ENCODE assay signal across 8 mouse cellular contexts in the genomic region with DNA sequence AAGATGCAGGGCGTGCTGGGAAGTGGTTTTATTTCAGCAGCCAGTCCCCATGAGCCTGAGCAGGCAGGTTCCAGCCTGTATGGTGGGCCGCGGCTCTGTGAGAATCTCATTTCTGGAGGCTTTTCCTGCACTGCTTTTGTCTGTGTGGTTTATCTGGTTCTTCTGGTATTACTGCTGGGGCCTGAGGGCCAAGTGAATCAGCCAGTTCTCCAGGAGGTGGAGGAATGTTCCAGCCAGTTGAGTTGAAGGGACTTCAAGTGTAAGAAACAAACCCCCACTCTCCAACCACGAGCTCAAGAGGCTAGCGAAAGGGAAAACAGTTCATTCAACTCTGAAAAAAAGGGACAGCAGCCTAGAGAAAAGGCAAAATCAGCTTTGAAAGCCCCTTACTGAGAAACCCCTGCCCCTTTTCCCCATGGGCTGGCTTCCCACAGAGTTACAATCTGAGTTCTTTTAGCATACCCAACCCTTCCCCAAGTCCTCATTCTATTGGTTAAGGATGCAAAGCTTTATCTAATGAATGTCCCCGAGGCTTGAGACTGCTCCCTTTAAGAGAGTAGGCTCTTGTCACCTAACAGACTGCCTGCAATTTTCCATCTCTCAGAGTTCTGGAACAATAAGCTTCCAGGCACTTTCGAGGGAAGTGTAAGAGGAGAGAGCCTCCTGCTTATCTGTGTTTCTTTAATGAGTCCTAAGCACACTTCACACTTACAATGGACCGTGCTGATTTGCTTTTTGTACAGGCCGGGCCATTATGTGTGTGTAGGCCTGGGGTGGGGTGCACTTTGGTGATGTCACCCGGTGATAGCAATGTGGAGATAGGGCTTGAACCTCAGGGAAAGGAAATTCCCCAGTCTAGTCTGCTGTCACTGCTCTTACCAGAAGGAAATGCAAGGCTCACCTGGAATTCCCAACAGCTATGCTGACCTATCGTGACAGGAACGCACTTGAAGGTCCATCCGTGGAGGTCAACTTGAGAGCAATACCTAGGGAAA. TPM values are rescaled to one million over a fixed set of nuclear protein-coding genes. Genes with fewer than 3 reads are reported as not detected.
DNase-seq lines count a peak whose midpoint lies in the region; ATAC-seq lines count a peak whose summit lies in the region.

No protein-coding gene starts in this region.

- H3K27ac ChIP-seq in liver, embryonic 11.5 days (ENCODE audit: low read depth, low read length), result no peak overlapping the region
- no peak overlapping the region for H3K27ac ChIP-seq in liver, embryonic 12.5 days
- H3K27ac ChIP-seq in neural tube, embryonic 11.5 days (ENCODE audit: low read depth, low read length), result 0 out of 2 replicates have a peak overlapping the region, but pooled peaks have one; percentile 14

- H3K4me2 ChIP-seq in liver, embryonic 11.5 days, result no peak overlapping the region
- H3K4me2 ChIP-seq in liver, embryonic 12.5 days, result no peak overlapping the region
- H3K4me2 ChIP-seq in neural tube, embryonic 11.5 days (ENCODE audit: low read depth), result no peak overlapping the region

- no peak overlapping the region for H3K4me3 ChIP-seq in liver, embryonic 11.5 days (ENCODE audit: low read depth, low read length)
- H3K4me3 ChIP-seq in liver, embryonic 12.5 days, result no peak overlapping the region
- H3K4me3 ChIP-seq in neural tube, embryonic 11.5 days (ENCODE audit: low read depth, low read length), result no peak overlapping the region

- H3K27me3 ChIP-seq in liver, embryonic 11.5 days (replicated peaks; ENCODE audit: control insufficient read depth, insufficient read depth, low read length), result no peaks in the 10 kb centered on the region; the same call in 1 of the 2 replicates
- no peaks in the 10 kb centered on the region for H3K27me3 ChIP-seq in liver, embryonic 12.5 days (replicated peaks)
- no peaks in the 10 kb centered on the region for H3K27me3 ChIP-seq in neural tube, embryonic 11.5 days (ENCODE audit: control insufficient read depth, insufficient read depth, low read length)

- H3K4me1 ChIP-seq in liver, embryonic 11.5 days (replicated peaks; ENCODE audit: control insufficient read depth, insufficient read depth, low read length), result peaks cover 12% of the 10 kb centered on the region
- H3K4me1 ChIP-seq in liver, embryonic 12.5 days, result peaks cover 50% of the 10 kb centered on the region
- peaks cover 8% of the 10 kb centered on the region; the same call in 1 of the 2 replicates for H3K4me1 ChIP-seq in neural tube, embryonic 11.5 days (ENCODE audit: control insufficient read depth, insufficient read depth, low read length)

- ATAC-seq in liver, embryonic 11.5 days (replicated peaks; ENCODE audit: low FRiP score), result no peak
- ATAC-seq in liver, embryonic 12.5 days, result no peak
- ATAC-seq in neural tube, embryonic 11.5 days (ENCODE audit: insufficient read depth, low FRiP score, low TSS enrichment), result no peak
- no peak for ATAC-seq in megakaryocyte-erythroid progenitor cell, adult 5-6 weeks (replicated peaks; ENCODE audit: low FRiP score, low TSS enrichment, poor library complexity, severe bottlenecking)

- DNase-seq in embryo, embryonic 10 days (ENCODE audit: low spot score), result peak; percentile 41
- DNase-seq in embryo, embryonic 9.5 days (ENCODE audit: extremely low spot score), result no peak
- DNase-seq in liver, embryonic 11.5 days (ENCODE audit: low spot score), result peak; percentile 27
- DNase-seq in forelimb bud, embryonic 11.5 days (ENCODE audit: low read depth, low spot score), result peak; percentile 42
- no peak for DNase-seq in neural tube, embryonic 11.5 days (ENCODE audit: low spot score)
- DNase-seq in adrenal gland, adult 18-20 months (ENCODE audit: low spot score in 2 of 2), result no peak

- H3K9ac ChIP-seq in liver, embryonic 11.5 days (ENCODE audit: low read depth, low read length), result no peak overlapping the region
- H3K9ac ChIP-seq in liver, embryonic 12.5 days, result no peak overlapping the region
- H3K9ac ChIP-seq in neural tube, embryonic 11.5 days (ENCODE audit: low read length), result no peak overlapping the region

- WGBS in liver, embryonic 11.5 days, result 51% methylated on average over 13 of the region's 13 CpGs
- WGBS in liver, embryonic 12.5 days (ENCODE audit: insufficient replicate concordance), result 55% methylated on average over 13 of the region's 13 CpGs
- 47% methylated on average over 13 of the region's 13 CpGs for WGBS in neural tube, embryonic 11.5 days

- H3K9me3 ChIP-seq in liver, embryonic 11.5 days (ENCODE audit: control insufficient read depth, low read length), result no peaks in the 10 kb centered on the region
- H3K9me3 ChIP-seq in liver, embryonic 12.5 days (replicated peaks), result no peaks in the 10 kb centered on the region
- no peaks in the 10 kb centered on the region for H3K9me3 ChIP-seq in neural tube, embryonic 11.5 days (ENCODE audit: control insufficient read depth, low read length)

- H3K36me3 ChIP-seq in liver, embryonic 11.5 days (ENCODE audit: control insufficient read depth, insufficient read depth, low read length), result no peaks in the 10 kb centered on the region
- no peaks in the 10 kb centered on the region for H3K36me3 ChIP-seq in liver, embryonic 12.5 days
- no peaks in the 10 kb centered on the region for H3K36me3 ChIP-seq in neural tube, embryonic 11.5 days (ENCODE audit: control insufficient read depth, insufficient read depth, low read length)

RNA-seq across cellular contexts. Expression of a gene that starts 7.9 kb away (rescaled TPM):
- polyA plus RNA-seq in liver, embryonic 11.5 days (2014; fragmentation: Nextera tagmentation; extraction: Ambion mirVana), result 11.1 and 15.0 TPM in 2 replicates
- 21.9 and 23.6 TPM in 2 replicates for polyA plus RNA-seq in liver, embryonic 12.5 days (2016; fragmentation: Nextera tagmentation; extraction: Ambion mirVana)
- 25.2 and 27.7 TPM in 2 replicates for polyA plus RNA-seq in neural tube, embryonic 11.5 days (2014; fragmentation: Nextera tagmentation; extraction: Ambion mirVana)
- 50.8 and 62.3 TPM in 2 replicates for total RNA-seq in megakaryocyte-erythroid progenitor cell, adult 5-6 weeks (2014; fragmentation: Nextera tagmentation)
- total RNA-seq in megakaryocyte-erythroid progenitor cell, adult 5-6 weeks (2017), result 18.3 and 30.2 TPM in 2 replicates
- 100 to 1,000 TPM in 1 of 2 experiments, 10 to 100 TPM in 1; 43.5 to 122 TPM for total RNA-seq in adrenal gland, adult 18-20 months (2021)

Comparison
In these comparisons a context has a peak if more than half of its experiments do, and no peak if none do; other contexts are left out.
1. DNase-seq: peak in embryo, embryonic 10 days (single experiment), liver, embryonic 11.5 days (single experiment) and forelimb bud, embryonic 11.5 days (single experiment); none in embryo, embryonic 9.5 days (single experiment), neural tube, embryonic 11.5 days (single experiment) and adrenal gland, adult 18-20 months (0 of 2).